Mouse (Mus musculus): Measurements from ENCODE around the gene Mesd. TPM values are rescaled to one million over a fixed set of nuclear protein-coding genes. Genes with fewer than 3 reads are reported as not detected.

Gene Mesd
- polyA plus RNA-seq, 1 experiment from 2014 or later = 55.6 TPM

DNA sequence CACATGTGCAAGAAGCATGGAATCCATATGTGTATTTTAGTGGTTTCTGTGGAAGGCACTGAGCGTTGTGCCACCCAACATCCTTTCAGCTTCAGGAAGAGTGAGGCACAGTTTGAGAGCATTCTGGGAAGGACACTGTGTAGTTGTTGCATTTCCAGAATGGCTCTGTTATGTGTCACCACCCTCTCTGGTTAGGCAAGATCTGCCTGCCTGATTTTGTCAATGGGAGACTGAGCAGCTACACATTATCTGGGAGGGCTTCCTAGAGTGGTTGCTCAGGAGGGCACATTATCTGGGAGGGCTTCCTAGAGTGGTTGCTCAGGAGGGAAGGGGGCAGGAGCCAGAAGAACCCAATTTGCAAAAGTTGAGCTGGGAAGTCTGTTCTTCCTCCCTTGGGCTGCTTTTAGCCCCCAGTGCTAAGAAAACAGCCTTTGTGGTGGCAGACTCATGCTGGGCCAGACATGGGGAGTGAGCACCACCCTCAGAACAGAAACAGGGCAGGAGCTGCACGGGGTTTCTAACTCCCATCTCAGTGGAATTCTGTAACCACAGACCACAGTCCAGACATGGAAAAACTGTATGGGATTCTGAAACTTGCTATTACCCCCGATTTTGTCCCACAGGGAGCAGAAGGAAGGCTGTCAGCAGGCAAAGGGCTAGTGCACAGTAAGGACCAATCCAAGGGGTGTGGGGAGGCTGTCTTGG is 54.9 kb downstream of the Mesd start:
- Histone ChIP-seq H3K9ac (replicated peaks; ENCODE audit: low read depth, low read length) (no peak overlapping the region), H3K4me1 (ENCODE audit: control insufficient read depth, insufficient read depth, low read length) (no peaks in the 10 kb centered on the region), H3K9me3 (ENCODE audit: control insufficient read depth, low read length) (no peaks in the 10 kb centered on the region), H3K27me3 (ENCODE audit: control insufficient read depth, insufficient read depth, low read length) (no peaks in the 10 kb centered on the region), H3K4me3 (ENCODE audit: low read depth, low read length) (no peak overlapping the region), H3K27ac (ENCODE audit: low read depth, low read length) (no peak overlapping the region), H3K4me2 (ENCODE audit: low read depth, low read length) (no peak overlapping the region), H3K36me3 (ENCODE audit: control insufficient read depth, insufficient read depth, low read length) (no peaks in the 10 kb centered on the region)
- no peak for ATAC-seq (ENCODE audit: low read depth)
- WGBS = 77% methylated on average over 3 of the region's 3 CpGs

- H3K4me3 ChIP-seq (ENCODE audit: low read depth, low read length) = no peak overlapping the region
- no peak for ATAC-seq (ENCODE audit: low read depth)
- H3K4me1 ChIP-seq (ENCODE audit: control insufficient read depth, insufficient read depth, low read length) = no peaks in the 10 kb centered on the region
- no peak overlapping the region for H3K4me2 ChIP-seq (ENCODE audit: low read depth, low read length)
- no peaks in the 10 kb centered on the region for H3K27me3 ChIP-seq (ENCODE audit: control insufficient read depth, insufficient read depth, low read length)
- H3K9me3 ChIP-seq (ENCODE audit: control insufficient read depth, low read length) = no peaks in the 10 kb centered on the region
- no peaks in the 10 kb centered on the region for H3K36me3 ChIP-seq (ENCODE audit: control insufficient read depth, insufficient read depth, low read length)
- WGBS = 83% methylated on average over 2 of the region's 2 CpGs
- H3K9ac ChIP-seq (replicated peaks; ENCODE audit: low read depth, low read length) = no peak overlapping the region
- H3K27ac ChIP-seq (ENCODE audit: low read depth, low read length) = no peak overlapping the region
Measured at GRCm38 (mm10) chr7:83940136-83940535, 55.9 kb downstream of the Mesd start.

DNA sequence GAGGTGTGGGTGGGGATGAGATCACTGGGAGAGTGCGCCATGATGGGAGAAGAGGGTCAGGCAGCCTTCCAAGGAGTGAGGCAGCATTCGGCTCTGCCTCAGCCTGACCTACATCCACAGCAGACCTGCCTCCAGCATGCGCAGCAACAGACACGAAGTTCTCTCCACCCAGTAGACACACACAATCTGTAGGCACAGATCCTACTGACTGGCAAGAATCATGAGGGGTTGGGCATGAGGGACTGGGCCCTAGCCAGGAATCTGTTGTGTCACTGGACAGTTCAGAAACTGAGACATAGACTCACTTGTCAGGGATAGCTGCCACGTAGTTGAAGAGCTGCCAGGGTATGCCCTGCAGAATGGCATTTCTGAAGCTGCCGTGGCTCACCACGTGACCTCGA is 57.4 kb downstream of the Mesd start:
- no peaks in the 10 kb centered on the region for H3K36me3 ChIP-seq (ENCODE audit: control insufficient read depth, insufficient read depth, low read length)
- no peak for ATAC-seq (ENCODE audit: low read depth)
- no peak overlapping the region for H3K9ac ChIP-seq (replicated peaks; ENCODE audit: low read depth, low read length)
- H3K4me2 ChIP-seq (ENCODE audit: low read depth, low read length) = no peak overlapping the region
- H3K27me3 ChIP-seq (ENCODE audit: control insufficient read depth, insufficient read depth, low read length) = no peaks in the 10 kb centered on the region
- no peak overlapping the region for H3K27ac ChIP-seq (ENCODE audit: low read depth, low read length)
- no peaks in the 10 kb centered on the region for H3K4me1 ChIP-seq (ENCODE audit: control insufficient read depth, insufficient read depth, low read length)
- H3K4me3 ChIP-seq (ENCODE audit: low read depth, low read length) = no peak overlapping the region
- WGBS = 94% methylated on average over 8 of the region's 8 CpGs
- H3K9me3 ChIP-seq (ENCODE audit: control insufficient read depth, low read length) = no peaks in the 10 kb centered on the region

DNA sequence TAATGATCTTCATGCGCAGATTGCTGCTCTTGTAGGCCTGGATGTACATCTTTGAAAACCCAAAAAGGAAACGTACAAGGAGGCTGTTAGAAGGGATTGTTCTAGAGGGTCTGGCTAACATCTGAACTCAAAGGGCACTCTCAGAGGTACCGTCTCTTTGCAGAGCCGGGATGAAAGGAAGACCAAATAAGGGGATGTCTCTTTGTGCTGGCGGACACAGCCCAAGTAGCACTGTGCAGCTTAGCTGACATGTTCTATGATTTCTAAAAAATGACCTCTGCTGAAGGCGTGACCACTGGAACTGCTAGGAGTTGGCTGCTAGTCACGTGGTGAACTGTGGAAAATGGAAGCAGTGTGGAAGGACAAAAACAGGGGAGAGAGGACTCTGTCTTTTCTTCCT is 64.5 kb downstream of the Mesd start:
- Histone ChIP-seq H3K4me1 (ENCODE audit: control insufficient read depth, insufficient read depth, low read length) (no peaks in the 10 kb centered on the region), H3K27me3 (ENCODE audit: control insufficient read depth, insufficient read depth, low read length) (no peaks in the 10 kb centered on the region)
- 75% methylated on average over 7 of the region's 7 CpGs for WGBS

GRCm38 (mm10) chr7:83949662-83950061 is 65.4 kb downstream of the Mesd start:
- H3K9me3 ChIP-seq (ENCODE audit: control insufficient read depth, low read length) = no peaks in the 10 kb centered on the region
- H3K9ac ChIP-seq (replicated peaks; ENCODE audit: low read depth, low read length) = no peak overlapping the region
- 72% methylated on average over 6 of the region's 6 CpGs for WGBS
- no peak overlapping the region for H3K4me2 ChIP-seq (ENCODE audit: low read depth, low read length)
- H3K27ac ChIP-seq (ENCODE audit: low read depth, low read length) = no peak overlapping the region
- no peaks in the 10 kb centered on the region for H3K36me3 ChIP-seq (ENCODE audit: control insufficient read depth, insufficient read depth, low read length)
- no peak for ATAC-seq (ENCODE audit: low read depth)
- no peaks in the 10 kb centered on the region for H3K27me3 ChIP-seq (ENCODE audit: control insufficient read depth, insufficient read depth, low read length)
- H3K4me3 ChIP-seq (ENCODE audit: low read depth, low read length) = no peak overlapping the region
- no peaks in the 10 kb centered on the region for H3K4me1 ChIP-seq (ENCODE audit: control insufficient read depth, insufficient read depth, low read length)

More for the DNA sequence above, 64.5 kb downstream of the Mesd start:
- H3K4me2 ChIP-seq (ENCODE audit: low read depth, low read length) = no peak overlapping the region
- H3K9ac ChIP-seq (replicated peaks; ENCODE audit: low read depth, low read length) = no peak overlapping the region
- ATAC-seq (ENCODE audit: low read depth) = no peak
- H3K36me3 ChIP-seq (ENCODE audit: control insufficient read depth, insufficient read depth, low read length) = no peaks in the 10 kb centered on the region
- no peak overlapping the region for H3K27ac ChIP-seq (ENCODE audit: low read depth, low read length)
- H3K4me3 ChIP-seq (ENCODE audit: low read depth, low read length) = no peak overlapping the region
- H3K9me3 ChIP-seq (ENCODE audit: control insufficient read depth, low read length) = no peaks in the 10 kb centered on the region

Other genes with a start within 250 kb of the Mesd start
- gene Il16, start 138.7 kb upstream of the Mesd start, polyA plus RNA-seq (2014; fragmentation: Nextera tagmentation; extraction: Ambion mirVana) = 0.55 and 0.98 TPM in 2 replicates
- 0.19 and 0.80 TPM in 2 replicates for gene Cfap161, start 89.6 kb upstream of the Mesd start, polyA plus RNA-seq (2014; fragmentation: Nextera tagmentation; extraction: Ambion mirVana)
- 9.4 and 12.7 TPM in 2 replicates for gene Tlnrd1, start 161 bp upstream of the Mesd start, polyA plus RNA-seq (2014; fragmentation: Nextera tagmentation; extraction: Ambion mirVana)
- gene Cemip, start 202.0 kb downstream of the Mesd start, polyA plus RNA-seq (2014; fragmentation: Nextera tagmentation; extraction: Ambion mirVana) = 1.1 TPM in 2 replicates

Measured in neural tube, embryonic 14.5 days (tissue).